Comparison of ENCODE assay signal across 9 mouse cellular contexts in genomic region chr3:98427260-98427599, GRCm38 (mm10). TPM values are rescaled to one million over a fixed set of nuclear protein-coding genes. Genes with fewer than 3 reads are reported as not detected.
DNase-seq lines count a peak whose midpoint lies in the region; ATAC-seq and TF ChIP-seq lines count a peak whose summit lies in the region.
"Had no signal": no experiment of that assay in that cellular context is flagged by ENCODE, and none has a peak within 500 bp of the region (broad histone marks: within the 10 kb centered on the region; RNA-seq: fewer than 3 reads in every experiment).

No protein-coding gene starts in this region.

- no peaks in the 10 kb centered on the region for H3K36me3 ChIP-seq in limb, embryonic 14.5 days (ENCODE audit: control insufficient read depth, insufficient read depth, low read length)
- no peaks in the 10 kb centered on the region for H3K36me3 ChIP-seq in stomach, embryonic 16.5 days (ENCODE audit: control insufficient read depth, insufficient read depth, low read length)

- ATAC-seq in limb, embryonic 14.5 days (ENCODE audit: low FRiP score, low read depth), result no peak; the same call in 1 of the 2 replicates
- ATAC-seq in stomach, embryonic 16.5 days (ENCODE audit: insufficient read depth, low FRiP score), result no peak

- intact Hi-C loops in gastrocnemius, adult 2 months (cut with DNase I), result loop anchor here (5.0 kb wide), 1 partner anchor 65 kb away; no protein-coding TSS in a partner anchor

- TF ChIP-seq CTCF in gastrocnemius, adult 2 months (IDR thresholded peaks at IDR 0.05), result no peak

- H3K27ac ChIP-seq in gastrocnemius, adult 2 months, result no peak overlapping the region
- no peak overlapping the region for H3K27ac ChIP-seq in limb, embryonic 14.5 days (replicated peaks; ENCODE audit: low read depth, low read length)
- no peak overlapping the region for H3K27ac ChIP-seq in stomach, embryonic 16.5 days (ENCODE audit: low read length)

- H3K4me3 ChIP-seq in gastrocnemius, adult 2 months, result peak overlapping the region; percentile 87
- peak overlapping the region; percentile 59 for H3K4me3 ChIP-seq in limb, embryonic 14.5 days (replicated peaks; ENCODE audit: low read length)
- peak overlapping the region; percentile 66 for H3K4me3 ChIP-seq in stomach, embryonic 16.5 days (replicated peaks; ENCODE audit: low read length)

- H3K4me1 ChIP-seq in limb, embryonic 14.5 days (ENCODE audit: control insufficient read depth, insufficient read depth, low read length), result peaks cover 5% of the 10 kb centered on the region; the same call in 1 of the 2 replicates
- peaks cover 13% of the 10 kb centered on the region for H3K4me1 ChIP-seq in stomach, embryonic 16.5 days (ENCODE audit: control insufficient read depth, insufficient read depth, low read length)

- no peak for TF ChIP-seq POLR2A in limb, embryonic 14.5 days (IDR thresholded peaks at IDR 0.05; ENCODE audit: borderline replicate concordance, extremely low read depth, insufficient read depth, insufficient read length)

- under 1% methylated on average over 18 of the region's 23 CpGs for WGBS in limb, embryonic 14.5 days
- whole genome bisulfite sequencing in stomach, embryonic 16.5 days, result 1% methylated on average over 23 of the region's 23 CpGs

- no peaks in the 10 kb centered on the region for H3K9me3 ChIP-seq in limb, embryonic 14.5 days (ENCODE audit: control insufficient read depth, low read length)
- H3K9me3 ChIP-seq in stomach, embryonic 16.5 days (replicated peaks; ENCODE audit: control insufficient read depth, low read length), result no peaks in the 10 kb centered on the region

- peak overlapping the region; percentile 99 for H3K4me2 ChIP-seq in limb, embryonic 14.5 days (replicated peaks; ENCODE audit: low read depth, low read length, severe bottlenecking)
- H3K4me2 ChIP-seq in stomach, embryonic 16.5 days (ENCODE audit: low read depth, low read length), result peak overlapping the region; percentile 100

- no peak for DNase-seq in gastrocnemius, adult 2 months
- DNase-seq in gastrocnemius, adult 18-20 months (ENCODE audit: low spot score), result no peak
- peak; percentile 34 for DNase-seq in right cerebral cortex, adult 18-20 months
- no peak for DNase-seq in right cerebral cortex, postnatal 10 days (ENCODE audit: low spot score in 2 of 2)
- DNase-seq in limb, embryonic 14.5 days (ENCODE audit: low spot score), result no peak
- DNase-seq in urinary bladder, postnatal 25 days (ENCODE audit: low spot score), result no peak
- DNase-seq in layer of hippocampus, adult 18-20 months (ENCODE audit: low spot score in 2 of 2), result no peak

- H3K27me3 ChIP-seq in limb, embryonic 14.5 days (ENCODE audit: control insufficient read depth, insufficient read depth, low read length), result peaks cover 29% of the 10 kb centered on the region
- peaks cover 22% of the 10 kb centered on the region for H3K27me3 ChIP-seq in stomach, embryonic 16.5 days (ENCODE audit: control insufficient read depth, insufficient read depth, low read length)

- peak overlapping the region; percentile 46; the same call in 1 of the 2 replicates for H3K9ac ChIP-seq in limb, embryonic 14.5 days (ENCODE audit: low read depth, low read length, severe bottlenecking)
- H3K9ac ChIP-seq in stomach, embryonic 16.5 days (ENCODE audit: low read length), result peak overlapping the region; percentile 52

RNA-seq across cellular contexts. Expression of gene Gm4450, which starts 29.7 kb away (rescaled TPM):
- total RNA-seq in gastrocnemius, adult 2 months (2021), result not detected
- total RNA-seq in gastrocnemius, adult 18-20 months (2021), result not detected
- polyA plus RNA-seq in limb, embryonic 14.5 days (2012; rRNA removed), result not detected in 2 replicates
- polyA plus RNA-seq in limb, embryonic 14.5 days (2014; fragmentation: Nextera tagmentation; extraction: Ambion mirVana), result not detected in 2 replicates
- 0.08 TPM in 1 of 2 replicates, not detected in the other for polyA plus RNA-seq in stomach, embryonic 16.5 days (2015; fragmentation: Nextera tagmentation; extraction: Ambion mirVana)
- not detected for total RNA-seq in layer of hippocampus, adult 18-20 months (2021)
- total RNA-seq: common myeloid progenitor, adult 5-6 weeks had no signal

RNA-seq across cellular contexts. Expression of gene Zfp697, which starts 45.0 kb away (rescaled TPM):
- 1 to 10 TPM; 1.1 to 1.6 TPM for total RNA-seq in gastrocnemius, adult 2 months (2021)
- 1 to 10 TPM in 1 of 2 experiments, under 1 TPM in 1; 0.78 to 2.0 TPM for total RNA-seq in gastrocnemius, adult 18-20 months (2021)
- polyA plus RNA-seq in limb, embryonic 14.5 days (2012; rRNA removed), result 6.4 and 7.7 TPM in 2 replicates
- 8.6 and 8.9 TPM in 2 replicates for polyA plus RNA-seq in limb, embryonic 14.5 days (2014; fragmentation: Nextera tagmentation; extraction: Ambion mirVana)
- 4.7 and 5.4 TPM in 2 replicates for polyA plus RNA-seq in stomach, embryonic 16.5 days (2015; fragmentation: Nextera tagmentation; extraction: Ambion mirVana)
- total RNA-seq in layer of hippocampus, adult 18-20 months (2021), result 10 to 100 TPM; 25.8 to 27.0 TPM

Comparison
In these comparisons a context has a peak if more than half of its experiments do, and no peak if none do; other contexts are left out.
1. RNA of gene Zfp697, which starts 45.0 kb away (total RNA-seq): 25.8 to 27.0 TPM in layer of hippocampus, adult 18-20 months; 0.78 to 2.0 TPM in gastrocnemius, adult 18-20 months and 1.1 to 1.6 TPM in gastrocnemius, adult 2 months; every median in the first group is over 4 times any median in the second.
2. Peak in every context shown above with its lines, with median percentiles within 50 percentile points of each other: H3K4me3 ChIP-seq.